Mouse (Mus musculus) testis, adult 2 months (tissue): ENCODE measurements at regions not wholly inside any gene's neighbourhood (a gene's known extent, or its start where the extent isn't known, plus 50 kb on each side); places are given as distances from the start of the nearest gene placed in this dataset.

Source experiments
- CTCF ChIP-seq: fragments of 200-500 bp; IDR thresholded peaks from 2 replicates; pipeline ENCODE4 v1.5.1; 2012; ENCODE audit warnings: low read depth, mild to moderate bottlenecking, inconsistent platforms, low read length, moderate library complexity; ENCODE audit not compliant: control insufficient read depth, insufficient read depth, insufficient replicate concordance
- POLR2A ChIP-seq: fragments of 200-500 bp; IDR thresholded peaks from 2 replicates; pipeline ENCODE4 v1.6.1; 2012; ENCODE audit warnings: low read depth, mild to moderate bottlenecking, inconsistent platforms, low read length, moderate library complexity; ENCODE audit not compliant: control insufficient read depth

DNA sequence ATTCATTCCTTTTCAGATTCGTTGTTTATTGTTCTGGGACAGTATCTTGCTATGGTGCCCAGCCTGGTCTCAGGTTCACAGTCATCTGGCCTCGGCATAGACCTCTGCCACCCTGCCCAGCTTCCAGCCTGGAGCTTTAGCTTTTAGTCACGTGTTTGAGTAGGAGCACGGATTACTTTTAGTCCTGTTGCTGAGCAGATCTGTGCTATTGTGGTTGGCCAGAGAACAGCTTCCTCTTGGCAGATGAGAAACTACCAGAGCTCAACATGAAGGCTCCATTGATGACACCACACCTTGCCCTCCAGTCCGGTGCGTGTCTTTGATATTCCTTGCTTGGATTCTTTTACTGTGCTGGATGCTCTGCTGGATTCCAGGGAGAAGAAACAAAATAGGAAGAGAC lies 54.5 kb upstream of the Etaa1 start:
- TF ChIP-seq CTCF (no peak), POLR2A (no peak)
